Mouse (Mus musculus) lung, postnatal 25 days (tissue): ENCODE measurements at regions not wholly inside any gene's neighbourhood (a gene's known extent, or its start where the extent isn't known, plus 50 kb on each side); places are given as distances from the start of the nearest gene placed in this dataset.

Source experiments
- DNase-seq: peaks from one replicate; pipeline ENCODE4 v3.0.0; 2022; ENCODE audit warnings: low spot score

- DNase-seq: peak; percentile 21
Observed at GRCm38 (mm10) chr1:72963449-72963848, 52.3 kb downstream of the Tnp1 start.

- DNase-seq: no peak
Observed at GRCm38 (mm10) chr1:72960241-72960653, 55.5 kb downstream of the Tnp1 start.

- no peak for DNase-seq
Observed at GRCm38 (mm10) chr1:72955387-72955786, 60.3 kb downstream of the Tnp1 start.

- DNase-seq: no peak
Observed at GRCm38 (mm10) chr1:72952896-72953295, 62.8 kb downstream of the Tnp1 start.

GRCm38 (mm10) chr1:72951802-72952201, 63.9 kb downstream of the Tnp1 start:
- no peak for DNase-seq

GRCm38 (mm10) chr1:72951365-72951764, 64.3 kb downstream of the Tnp1 start:
- no peak for DNase-seq

- no peak for DNase-seq
Observed at GRCm38 (mm10) chr1:72946235-72946634, 69.5 kb downstream of the Tnp1 start.

GRCm38 (mm10) chr1:72945750-72946102, 70.0 kb downstream of the Tnp1 start:
- no peak for DNase-seq

- DNase-seq: no peak
Observed at GRCm38 (mm10) chr1:72944805-72945749, 70.4 kb upstream of the Igfbp5 start.

- no peak for DNase-seq
Observed at GRCm38 (mm10) chr1:72944221-72944620, 69.5 kb upstream of the Igfbp5 start.

GRCm38 (mm10) chr1:72943082-72943481, 68.4 kb upstream of the Igfbp5 start:
- no peak for DNase-seq

- no peak for DNase-seq
Observed at GRCm38 (mm10) chr1:72942351-72942750, 67.7 kb upstream of the Igfbp5 start.

GRCm38 (mm10) chr1:72939948-72940347, 65.3 kb upstream of the Igfbp5 start:
- DNase-seq: no peak

GRCm38 (mm10) chr1:72936681-72937465, 62.2 kb upstream of the Igfbp5 start:
- DNase-seq: no peak

- DNase-seq: no peak
Observed at GRCm38 (mm10) chr1:72936231-72936630, 61.5 kb upstream of the Igfbp5 start.

GRCm38 (mm10) chr1:72935084-72935483, 60.4 kb upstream of the Igfbp5 start:
- DNase-seq: no peak

- DNase-seq: peak; percentile 70
Observed at GRCm38 (mm10) chr1:72929774-72930173, 55.1 kb upstream of the Igfbp5 start.
